Mouse (Mus musculus) forebrain, postnatal 0 days (tissue): ENCODE measurements around the gene Hist1h4f. TPM values are rescaled to one million over a fixed set of nuclear protein-coding genes. Genes with fewer than 3 reads are reported as not detected.

Experiments
- ATAC-seq: fragments of 200-750 bp; cut with Nextera tagmentation; 2 replicates; pipeline ENCODE4 v1.8.0; 2017; ENCODE audit warnings: mild to moderate bottlenecking, moderate library complexity
- DNase-seq: peaks from one replicate; pipeline ENCODE4 v3.0.0-alpha.2; 2015
- H3K27ac ChIP-seq: fragments of 300-500 bp; sonication (generic); 2 replicates; pipeline ENCODE4 v1.5.1; 2014; ENCODE audit warnings: low read depth, mild to moderate bottlenecking, antibody characterized with exemption, low read length, moderate library complexity, mixed read lengths
- H3K27me3 ChIP-seq: fragments of 300-500 bp; sonication (generic); 2 replicates; pipeline ENCODE4 v1.6.1; 2014; ENCODE audit warnings: mild to moderate bottlenecking, low read length, mixed read lengths; ENCODE audit not compliant: insufficient read depth
- H3K36me3 ChIP-seq: fragments of 300-500 bp; sonication (generic); 2 replicates; pipeline ENCODE4 v1.6.1; 2014; ENCODE audit warnings: mild to moderate bottlenecking, moderate library complexity; ENCODE audit not compliant: insufficient read depth
- H3K4me1 ChIP-seq: fragments of 300-500 bp; sonication (generic); 2 replicates; pipeline ENCODE4 v1.6.1; 2014; ENCODE audit warnings: antibody characterized with exemption; ENCODE audit not compliant: insufficient read depth
- H3K4me2 ChIP-seq: fragments of 300-500 bp; sonication (generic); 2 replicates; pipeline ENCODE4 v1.6.1; 2014; ENCODE audit warnings: low read depth, mild to moderate bottlenecking, moderate library complexity
- H3K4me3 ChIP-seq: fragments of 300-500 bp; sonication (generic); 2 replicates; pipeline ENCODE4 v1.5.1; 2014; ENCODE audit warnings: low read depth, low read length, mixed read lengths
- H3K9ac ChIP-seq: fragments of 300-500 bp; sonication (generic); 2 replicates; pipeline ENCODE4 v1.6.1; 2014; ENCODE audit warnings: mild to moderate bottlenecking
- H3K9me3 ChIP-seq: fragments of 300-500 bp; sonication (generic); 2 replicates; pipeline ENCODE4 v1.6.1; 2016; ENCODE audit warnings: low read length
- CTCF ChIP-seq: sonication (generic); IDR thresholded peaks from 2 replicates; pipeline ENCODE4 v1.5.1; 2016; ENCODE audit warnings: antibody characterized with exemption, control low read depth, low read depth
- WGBS: fragments of 180-500 bp; shearing (Covaris S2); extraction: QIAGEN DNeasy Blood & Tissue Kit; methylation state at CpG from one replicate; pipeline ENCODE4 v1.1.7; 2014; 5-methylcytosine and 5-hydroxymethylcytosine counted together
- polyA plus RNA-seq: library from polyadenylated mRNA; unstranded; fragments of >200 nt; fragmentation: Nextera tagmentation; extraction: Ambion mirVana; gene quantifications from 2 replicates; pipeline ENCODE4 v1.2.1, GENCODE M21; 2015
- total RNA-seq: library from RNA; depleted of rRNA; stranded (reverse); fragments of >200 nt; gene quantifications from 2 replicates; pipeline ENCODE4 v1.2.3, GENCODE M21; 2014

Gene Hist1h4f
- total and polyA plus RNA-seq, 2 experiments from 2014 or later: 753 TPM; not detected in 1

DNA sequence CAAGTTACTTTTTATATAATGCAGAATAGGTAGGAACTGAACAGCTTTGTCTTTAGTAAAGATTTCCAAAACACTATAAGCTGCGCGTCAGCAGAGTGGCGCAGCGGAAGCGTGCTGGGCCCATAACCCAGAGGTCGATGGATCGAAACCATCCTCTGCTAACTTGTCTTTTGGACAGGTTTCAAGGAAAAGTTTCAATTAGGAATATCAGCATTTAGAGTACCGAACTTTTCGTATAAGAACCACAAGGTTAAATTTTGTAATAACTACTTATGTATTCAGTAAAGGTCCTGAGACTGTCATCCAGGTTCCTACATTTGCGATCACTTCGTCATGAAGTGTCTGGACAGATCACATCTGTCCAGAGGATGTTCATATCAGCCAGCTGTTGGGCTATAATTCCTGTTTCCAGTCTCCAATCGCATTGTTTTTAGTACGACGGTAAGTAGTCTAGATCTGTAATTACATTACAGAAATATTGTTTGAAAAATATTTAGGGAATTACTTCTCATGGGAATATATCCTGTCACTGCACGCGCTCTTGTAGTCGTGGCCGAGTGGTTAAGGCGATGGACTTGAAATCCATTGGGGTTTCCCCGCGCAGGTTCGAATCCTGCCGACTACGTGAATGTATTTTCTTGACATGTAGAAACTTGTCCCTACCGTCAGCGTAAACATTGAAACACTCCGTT is 33.7 kb downstream of the Hist1h4f start:
- no peak for TF ChIP-seq CTCF
- Histone ChIP-seq H3K4me1 (no peaks in the 10 kb centered on the region), H3K27me3 (no peaks in the 10 kb centered on the region), H3K27ac (no peak overlapping the region), H3K4me3 (peak overlapping the region; percentile 52), H3K9me3 (no peaks in the 10 kb centered on the region), H3K9ac (0 out of 2 replicates have a peak overlapping the region, but pooled peaks have one; percentile 26), H3K4me2 (peak overlapping the region; percentile 59), H3K36me3 (no peaks in the 10 kb centered on the region)
- ATAC-seq (peak; percentile 92), DNase-seq (peak; percentile 94)
- WGBS: under 1% methylated on average over 27 of the region's 27 CpGs

DNA sequence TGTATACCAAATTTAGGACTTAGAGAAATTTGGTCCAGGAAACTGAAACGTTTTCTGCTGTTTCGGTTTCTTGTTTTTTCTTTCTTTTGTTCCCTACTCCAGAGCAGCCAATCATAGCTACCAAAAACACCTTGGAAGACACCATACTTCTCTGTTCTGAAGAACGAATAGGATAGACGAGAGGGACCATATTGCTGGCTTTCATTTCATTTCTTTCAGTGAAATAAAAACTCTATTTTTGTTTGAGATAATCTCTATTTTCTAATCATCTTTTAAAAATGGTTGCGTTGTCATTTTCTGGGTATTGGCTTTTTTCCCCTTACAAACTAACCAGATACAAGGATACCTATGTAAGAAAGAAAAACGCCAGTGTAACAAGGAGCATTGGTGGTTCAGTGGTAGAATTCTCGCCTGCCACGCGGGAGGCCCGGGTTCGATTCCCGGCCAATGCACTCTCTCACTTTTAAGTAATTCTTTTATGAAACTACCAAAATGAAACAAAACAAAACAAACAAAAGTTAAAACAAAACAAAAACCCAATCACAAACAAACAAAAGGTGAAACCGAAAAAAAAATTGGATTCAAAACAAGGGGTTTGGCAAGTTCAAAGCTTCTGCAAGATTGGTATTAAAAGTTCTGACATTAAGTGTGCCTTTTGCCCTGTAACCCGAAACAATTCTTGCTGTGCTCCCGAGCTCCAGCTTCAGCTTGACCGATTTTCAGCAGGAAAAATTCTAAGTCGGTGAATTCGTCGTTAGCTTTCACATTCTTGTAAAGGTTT is 34.4 kb downstream of the Hist1h4f start:
- under 1% methylated on average over 19 of the region's 19 CpGs for WGBS
- H3K9ac ChIP-seq: no peak overlapping the region
- no peaks in the 10 kb centered on the region for H3K27me3 ChIP-seq
- ATAC-seq (peak; percentile 73), DNase-seq (peak; percentile 91)
- H3K9me3 ChIP-seq: no peaks in the 10 kb centered on the region
- no peak overlapping the region for H3K27ac ChIP-seq
- H3K36me3 ChIP-seq: no peaks in the 10 kb centered on the region
- H3K4me1 ChIP-seq: no peaks in the 10 kb centered on the region
- H3K4me3 ChIP-seq: peak overlapping the region; percentile 52
- TF ChIP-seq CTCF: no peak
- peak overlapping the region; percentile 59 for H3K4me2 ChIP-seq

DNA sequence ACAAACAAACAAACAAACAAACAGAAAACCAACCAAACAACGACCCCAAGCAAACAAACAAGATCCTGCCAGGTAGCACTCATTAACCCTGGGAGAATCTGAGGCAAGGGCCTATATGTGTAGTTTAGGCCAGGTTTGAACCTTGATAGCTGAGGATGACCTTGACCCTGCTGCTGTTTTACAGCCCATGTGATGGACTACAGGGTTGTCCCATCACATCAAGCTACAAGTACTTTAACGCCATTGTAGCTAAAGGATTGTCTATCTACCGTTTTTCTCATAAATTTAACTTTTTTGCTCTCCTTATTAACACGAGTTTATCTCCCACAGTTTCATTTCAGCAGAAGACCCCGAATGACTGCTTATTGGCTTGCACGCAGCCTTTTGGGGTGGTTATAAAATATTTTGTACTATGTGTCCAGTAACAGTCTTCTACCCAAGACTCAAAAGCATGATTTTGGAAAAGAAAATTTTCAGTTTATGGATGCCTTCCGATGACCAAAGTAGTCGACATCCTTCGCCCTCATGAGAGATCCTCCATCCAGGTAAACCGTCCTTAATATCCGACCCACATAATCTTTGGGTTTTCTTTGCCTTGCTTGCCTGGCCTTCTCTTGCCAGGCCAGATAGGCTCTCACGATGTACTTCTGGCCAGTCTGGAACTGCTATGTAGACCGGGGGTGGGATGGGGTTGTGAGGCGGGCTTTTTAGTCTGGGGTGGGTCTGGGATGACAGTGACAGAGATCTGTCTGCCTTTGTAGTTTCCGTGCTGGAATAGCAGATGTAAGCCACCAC is 35.4 kb downstream of the Hist1h4f start:
- ATAC-seq (no peak), DNase-seq (no peak)
- Histone ChIP-seq H3K4me2 (peak overlapping the region; percentile 59), H3K9ac (no peak overlapping the region), H3K27me3 (no peaks in the 10 kb centered on the region), H3K4me1 (no peaks in the 10 kb centered on the region), H3K9me3 (no peaks in the 10 kb centered on the region), H3K27ac (no peak overlapping the region), H3K4me3 (peak overlapping the region; percentile 52), H3K36me3 (no peaks in the 10 kb centered on the region)
- 56% methylated on average over 15 of the region's 15 CpGs for WGBS
- TF ChIP-seq CTCF: no peak

DNA sequence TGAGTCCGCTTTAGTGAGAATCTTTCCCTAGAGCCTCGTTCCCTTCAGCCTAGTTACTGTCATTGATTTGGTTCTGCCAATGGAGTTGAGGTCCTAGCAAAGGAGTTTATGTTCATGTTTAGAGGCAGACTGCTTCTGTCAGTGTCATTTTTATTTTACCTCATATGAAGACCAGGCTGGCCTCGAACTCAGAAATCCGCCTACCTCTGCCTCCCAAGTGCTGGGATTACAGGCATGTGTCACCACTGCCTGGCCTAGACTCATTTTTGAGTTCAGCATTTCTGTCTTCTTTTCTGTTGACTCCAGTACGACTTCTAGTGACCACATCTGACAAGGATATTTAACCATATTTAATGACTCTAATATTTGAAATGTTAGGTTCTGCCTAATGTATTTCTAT is 36.2 kb downstream of the Hist1h4f start:
- H3K36me3 ChIP-seq: no peaks in the 10 kb centered on the region
- H3K4me3 ChIP-seq: no peak overlapping the region
- no peaks in the 10 kb centered on the region for H3K27me3 ChIP-seq
- no peak for TF ChIP-seq CTCF
- no peaks in the 10 kb centered on the region for H3K9me3 ChIP-seq
- H3K4me1 ChIP-seq: no peaks in the 10 kb centered on the region
- no peak overlapping the region for H3K27ac ChIP-seq
- 72% methylated on average over 5 of the region's 5 CpGs for WGBS
- H3K9ac ChIP-seq: no peak overlapping the region
- H3K4me2 ChIP-seq: no peak overlapping the region
- no peak for ATAC-seq
- DNase-seq: no peak

GRCm38 (mm10) chr13:23513517-23513916 is 37.9 kb downstream of the Hist1h4f start:
- H3K9me3 ChIP-seq: no peaks in the 10 kb centered on the region
- TF ChIP-seq CTCF: no peak
- H3K27ac ChIP-seq: no peak overlapping the region
- no peak overlapping the region for H3K4me3 ChIP-seq
- H3K36me3 ChIP-seq: no peaks in the 10 kb centered on the region
- DNase-seq (no peak), ATAC-seq (no peak)
- H3K4me2 ChIP-seq: no peak overlapping the region
- no peaks in the 10 kb centered on the region for H3K27me3 ChIP-seq
- H3K9ac ChIP-seq: no peak overlapping the region
- no peaks in the 10 kb centered on the region for H3K4me1 ChIP-seq
- 93% methylated on average over 1 of the region's 1 CpGs for WGBS

GRCm38 (mm10) chr13:23510127-23510526 is 41.3 kb downstream of the Hist1h4f start:
- WGBS: 46% methylated on average over 1 of the region's 1 CpGs
- no peak for TF ChIP-seq CTCF
- Histone ChIP-seq H3K4me3 (no peak overlapping the region), H3K27me3 (no peaks in the 10 kb centered on the region), H3K4me2 (no peak overlapping the region), H3K36me3 (no peaks in the 10 kb centered on the region), H3K9me3 (no peaks in the 10 kb centered on the region), H3K9ac (no peak overlapping the region), H3K27ac (no peak overlapping the region), H3K4me1 (no peaks in the 10 kb centered on the region; the same call in 1 of the 2 replicates)
- ATAC-seq (no peak), DNase-seq (no peak)
